Mouse (Mus musculus): ENCODE measurements around the gene Cmtm4.

DNA sequence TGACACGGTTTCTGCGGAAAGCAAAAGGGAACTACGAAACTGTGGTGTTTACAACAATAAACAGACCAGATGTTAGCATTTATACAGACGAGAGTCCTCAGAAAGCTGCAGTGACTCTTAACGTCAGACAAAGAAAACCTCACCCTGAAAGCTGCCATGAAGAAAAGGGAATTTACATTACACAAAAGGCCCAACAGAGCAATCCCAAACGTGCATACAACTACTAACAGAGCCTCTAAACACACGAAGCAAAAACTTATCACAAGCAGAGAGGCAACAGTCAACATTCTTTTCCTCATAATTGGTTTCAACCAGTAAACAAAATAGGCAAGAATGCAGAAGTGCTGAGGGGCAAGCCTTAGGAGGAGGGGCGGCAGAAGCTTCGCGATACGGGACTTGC is 18.9 kb downstream of the Cmtm4 start:
- TF ChIP-seq POLR2A (IDR thresholded peaks at IDR 0.05; ENCODE audit: extremely low read depth, insufficient read depth, low read length) (no peak), CTCF (IDR thresholded peaks at IDR 0.05; ENCODE audit: extremely low read depth, insufficient read depth, low read length) (no peak)
